Mouse (Mus musculus): ENCODE measurements around the gene Alx1.

DNA sequence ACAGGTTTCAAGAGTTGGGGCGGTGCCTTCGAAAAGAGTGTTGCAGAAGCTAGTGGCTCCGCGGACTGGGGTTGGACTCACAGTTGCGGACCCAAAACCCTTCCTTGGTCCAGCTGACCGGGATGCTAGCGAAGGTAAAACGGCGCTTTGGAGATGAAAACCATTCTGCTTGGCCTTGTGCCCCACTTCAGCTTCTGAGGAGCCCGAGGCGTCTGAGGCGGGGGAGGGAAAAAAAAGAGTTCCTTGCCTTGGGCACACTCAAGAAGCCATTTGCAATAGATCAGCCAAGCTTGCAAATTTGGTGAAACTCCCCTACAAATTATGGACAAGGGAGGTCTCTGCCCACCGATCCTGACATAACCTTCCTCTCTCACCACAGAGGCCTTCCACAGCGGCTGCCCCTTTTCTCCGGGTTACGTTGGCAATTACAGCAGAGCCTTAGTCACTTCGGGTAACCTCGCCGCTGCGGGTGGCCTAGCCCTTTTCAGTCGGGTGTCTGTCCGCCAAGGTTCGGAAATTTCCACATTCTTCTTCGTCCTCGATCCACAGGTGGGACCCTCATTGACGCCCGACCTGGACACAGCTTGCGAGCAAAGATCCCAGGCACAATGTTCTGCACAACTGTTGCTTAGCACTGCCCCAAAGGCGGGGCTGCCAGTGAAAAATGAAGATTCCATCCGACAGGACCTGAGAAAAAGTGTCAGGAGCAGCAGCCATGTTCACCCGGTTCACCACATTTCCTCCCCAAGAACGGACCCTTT is at the start of gene Alx1:
- no peak for TF ChIP-seq CTCF (conservative IDR thresholded peaks at IDR 0.05; ENCODE audit: low read length)
- TF ChIP-seq POU5F1 (IDR thresholded peaks at IDR 0.05; ENCODE audit: borderline replicate concordance, low read length) = no peak
- no peak for TF ChIP-seq NANOG (IDR thresholded peaks at IDR 0.05; ENCODE audit: borderline replicate concordance, low read length)
